ENCODE assay signal across 10 mouse cellular contexts in genomic region chrX:161961176-161961575, GRCm38 (mm10).
DNase-seq lines count a peak whose midpoint lies in the region; ATAC-seq and TF ChIP-seq lines count a peak whose summit lies in the region.
"Had no signal": no experiment of that assay in that cellular context is flagged by ENCODE, and none has a peak within 500 bp of the region (broad histone marks: within the 10 kb centered on the region; RNA-seq: fewer than 3 reads in every experiment).

No protein-coding gene starts in this region.

- peak; percentile 78 for ATAC-seq in hindbrain, embryonic 16.5 days
- ATAC-seq in forebrain, postnatal 0 days: no peak
- ATAC-seq in kidney, embryonic 16.5 days (ENCODE audit: low FRiP score, low TSS enrichment): peak; percentile 47; the same call in 1 of the 2 replicates
- no peak for ATAC-seq in stomach, embryonic 16.5 days (ENCODE audit: insufficient read depth, low FRiP score)

- H3K4me2 ChIP-seq in hindbrain, embryonic 16.5 days (ENCODE audit: low read length): no peak overlapping the region
- no peak overlapping the region for H3K4me2 ChIP-seq in forebrain, postnatal 0 days (ENCODE audit: low read depth)
- H3K4me2 ChIP-seq in kidney, embryonic 16.5 days (replicated peaks; ENCODE audit: low read depth, low read length): no peak overlapping the region
- no peak overlapping the region for H3K4me2 ChIP-seq in stomach, embryonic 16.5 days (ENCODE audit: low read depth, low read length)
- H3K4me2 ChIP-seq: embryonic facial prominence, embryonic 12.5 days had no signal

- no peak for TF ChIP-seq CTCF in forebrain, postnatal 0 days (IDR thresholded peaks at IDR 0.05; ENCODE audit: low read depth)

- H3K27me3 ChIP-seq in hindbrain, embryonic 16.5 days (replicated peaks; ENCODE audit: control insufficient read depth, insufficient read depth, low read length): peaks cover 5% of the 10 kb centered on the region
- peaks cover 74% of the 10 kb centered on the region for H3K27me3 ChIP-seq in hindbrain, embryonic 10.5 days (ENCODE audit: insufficient read depth, poor library complexity, severe bottlenecking)
- no peaks in the 10 kb centered on the region for H3K27me3 ChIP-seq in forebrain, postnatal 0 days (ENCODE audit: insufficient read depth, low read length)
- H3K27me3 ChIP-seq in kidney, embryonic 16.5 days (ENCODE audit: insufficient read depth, low read length): peaks cover 10% of the 10 kb centered on the region; the same call in 1 of the 2 replicates
- no peaks in the 10 kb centered on the region; the same call in 1 of the 2 replicates for H3K27me3 ChIP-seq in stomach, embryonic 16.5 days (ENCODE audit: control insufficient read depth, insufficient read depth, low read length)
- H3K27me3 ChIP-seq: embryonic facial prominence, embryonic 12.5 days had no signal

- no peaks in the 10 kb centered on the region for H3K9me3 ChIP-seq in hindbrain, embryonic 16.5 days (ENCODE audit: control insufficient read depth, low read length)
- peaks cover 3% of the 10 kb centered on the region; the same call in 1 of the 2 replicates for H3K9me3 ChIP-seq in hindbrain, embryonic 10.5 days
- H3K9me3 ChIP-seq in forebrain, postnatal 0 days (ENCODE audit: low read length): no peaks in the 10 kb centered on the region
- H3K9me3 ChIP-seq in kidney, embryonic 16.5 days (ENCODE audit: low read length): no peaks in the 10 kb centered on the region
- H3K9me3 ChIP-seq in stomach, embryonic 16.5 days (replicated peaks; ENCODE audit: control insufficient read depth, low read length): no peaks in the 10 kb centered on the region
- H3K9me3 ChIP-seq: embryonic facial prominence, embryonic 12.5 days had no signal

- no peak overlapping the region for H3K27ac ChIP-seq in hindbrain, embryonic 16.5 days (ENCODE audit: low read depth, low read length)
- no peak overlapping the region for H3K27ac ChIP-seq in hindbrain, embryonic 10.5 days
- H3K27ac ChIP-seq in forebrain, postnatal 0 days (ENCODE audit: low read depth, low read length): no peak overlapping the region
- H3K27ac ChIP-seq in kidney, embryonic 16.5 days (ENCODE audit: low read length): peak overlapping the region; percentile 68; the same call in 1 of the 2 replicates
- H3K27ac ChIP-seq in stomach, embryonic 16.5 days (ENCODE audit: low read length): peak overlapping the region; percentile 5; the same call in 1 of the 2 replicates
- H3K27ac ChIP-seq: embryonic facial prominence, embryonic 12.5 days; macrophage had no signal

- no peak for DNase-seq in hindbrain, embryonic 10.5 days (ENCODE audit: low spot score)
- peak; percentile 15 to 19 for DNase-seq in adrenal gland, adult 18-20 months (ENCODE audit: low spot score in 2 of 2)
- DNase-seq in forebrain, postnatal 0 days: peak; percentile 23
- no peak for DNase-seq in frontal cortex, postnatal 14 days (ENCODE audit: low spot score in 2 of 2)
- DNase-seq in right cerebral cortex, adult 18-20 months: no peak

- 39% methylated on average over 4 of the region's 4 CpGs for WGBS in hindbrain, embryonic 16.5 days
- WGBS in hindbrain, embryonic 10.5 days: 65% methylated on average over 4 of the region's 4 CpGs
- 52% methylated on average over 4 of the region's 4 CpGs for WGBS in forebrain, postnatal 0 days
- WGBS in kidney, embryonic 16.5 days: 38% methylated on average over 4 of the region's 4 CpGs
- 37% methylated on average over 4 of the region's 4 CpGs for WGBS in stomach, embryonic 16.5 days

- H3K4me3 ChIP-seq in hindbrain, embryonic 16.5 days (ENCODE audit: low read length): no peak overlapping the region
- no peak overlapping the region for H3K4me3 ChIP-seq in hindbrain, embryonic 10.5 days
- H3K4me3 ChIP-seq in forebrain, postnatal 0 days (ENCODE audit: low read depth, low read length): no peak overlapping the region
- H3K4me3 ChIP-seq in kidney, embryonic 16.5 days (ENCODE audit: low read length): no peak overlapping the region
- no peak overlapping the region for H3K4me3 ChIP-seq in stomach, embryonic 16.5 days (replicated peaks; ENCODE audit: low read length)
- H3K4me3 ChIP-seq: embryonic facial prominence, embryonic 12.5 days had no signal

- H3K4me1 ChIP-seq in hindbrain, embryonic 16.5 days (ENCODE audit: control insufficient read depth, insufficient read depth, low read depth, low read length): no peaks in the 10 kb centered on the region
- H3K4me1 ChIP-seq in hindbrain, embryonic 10.5 days (replicated peaks): no peaks in the 10 kb centered on the region
- no peaks in the 10 kb centered on the region for H3K4me1 ChIP-seq in forebrain, postnatal 0 days (ENCODE audit: insufficient read depth)
- H3K4me1 ChIP-seq in kidney, embryonic 16.5 days (ENCODE audit: insufficient read depth, low read length): peaks cover 10% of the 10 kb centered on the region
- no peaks in the 10 kb centered on the region; the same call in 1 of the 2 replicates for H3K4me1 ChIP-seq in stomach, embryonic 16.5 days (ENCODE audit: control insufficient read depth, insufficient read depth, low read length)
- H3K4me1 ChIP-seq: embryonic facial prominence, embryonic 12.5 days had no signal

- H3K9ac ChIP-seq in hindbrain, embryonic 16.5 days (ENCODE audit: low read depth, low read length): no peak overlapping the region
- no peak overlapping the region for H3K9ac ChIP-seq in forebrain, postnatal 0 days
- H3K9ac ChIP-seq in kidney, embryonic 16.5 days (replicated peaks; ENCODE audit: low read length): no peak overlapping the region
- H3K9ac ChIP-seq in stomach, embryonic 16.5 days (ENCODE audit: low read length): no peak overlapping the region
- H3K9ac ChIP-seq: embryonic facial prominence, embryonic 12.5 days had no signal

- no peaks in the 10 kb centered on the region for H3K36me3 ChIP-seq in hindbrain, embryonic 16.5 days (ENCODE audit: control insufficient read depth, insufficient read depth, low read length)
- no peaks in the 10 kb centered on the region for H3K36me3 ChIP-seq in hindbrain, embryonic 10.5 days
- no peaks in the 10 kb centered on the region for H3K36me3 ChIP-seq in forebrain, postnatal 0 days (ENCODE audit: insufficient read depth)
- H3K36me3 ChIP-seq in kidney, embryonic 16.5 days (ENCODE audit: insufficient read depth, low read length): no peaks in the 10 kb centered on the region
- H3K36me3 ChIP-seq in stomach, embryonic 16.5 days (ENCODE audit: control insufficient read depth, insufficient read depth, low read length): no peaks in the 10 kb centered on the region
- H3K36me3 ChIP-seq: embryonic facial prominence, embryonic 12.5 days had no signal

Comparison
In these comparisons a context has a peak if more than half of its experiments do, and no peak if none do; other contexts are left out.
1. ATAC-seq: peak in hindbrain, embryonic 16.5 days (single experiment) and kidney, embryonic 16.5 days (single experiment); none in forebrain, postnatal 0 days (single experiment) and stomach, embryonic 16.5 days (single experiment).
2. H3K27ac ChIP-seq: peak in kidney, embryonic 16.5 days (single experiment) and stomach, embryonic 16.5 days (single experiment); none in hindbrain, embryonic 16.5 days (single experiment), hindbrain, embryonic 10.5 days (single experiment) and forebrain, postnatal 0 days (single experiment).
3. DNase-seq: peak in adrenal gland, adult 18-20 months (2 of 2) and forebrain, postnatal 0 days (single experiment); none in hindbrain, embryonic 10.5 days (single experiment), frontal cortex, postnatal 14 days (0 of 2) and right cerebral cortex, adult 18-20 months (single experiment).